Mouse (Mus musculus): Measurements from ENCODE around the gene Spata5. TPM values are rescaled to one million over a fixed set of nuclear protein-coding genes. Genes with fewer than 3 reads are reported as not detected.

Spata5 gene
- polyA plus RNA-seq, 1 experiment from 2014 or later, result 21.4 TPM

- no peak overlapping the region for H3K4me3 ChIP-seq
- no peak overlapping the region for H3K9ac ChIP-seq
- H3K4me1 ChIP-seq, result no peaks in the 10 kb centered on the region
- 57% methylated on average over 13 of the region's 13 CpGs for WGBS
- H3K9me3 ChIP-seq, result 0 out of 2 replicates have a peak, but pooled peaks cover 3% of the 10 kb centered on the region
- no peaks in the 10 kb centered on the region for H3K36me3 ChIP-seq
- H3K27me3 ChIP-seq (replicated peaks), result no peaks in the 10 kb centered on the region
- H3K4me2 ChIP-seq, result no peak overlapping the region
- no peak overlapping the region for H3K27ac ChIP-seq (replicated peaks)
- no peak for ATAC-seq (ENCODE audit: extremely low read depth, insufficient number of reproducible peaks, low FRiP score, low TSS enrichment)
Measured at GRCm38 (mm10) chr3:37604976-37605875, 185.5 kb downstream of the Spata5 start.

- Histone ChIP-seq H3K9ac (no peak overlapping the region), H3K36me3 (no peaks in the 10 kb centered on the region), H3K4me1 (no peaks in the 10 kb centered on the region), H3K4me2 (no peak overlapping the region), H3K9me3 (0 out of 2 replicates have a peak, but pooled peaks cover 3% of the 10 kb centered on the region), H3K27ac (replicated peaks) (no peak overlapping the region), H3K27me3 (replicated peaks) (no peaks in the 10 kb centered on the region), H3K4me3 (no peak overlapping the region)
- ATAC-seq (ENCODE audit: extremely low read depth, insufficient number of reproducible peaks, low FRiP score, low TSS enrichment), result no peak
- WGBS, result 68% methylated on average over 10 of the region's 10 CpGs
Measured at GRCm38 (mm10) chr3:37605876-37606238, 186.2 kb downstream of the Spata5 start.

GRCm38 (mm10) chr3:37608926-37609325 lies 189.2 kb downstream of the Spata5 start:
- Histone ChIP-seq H3K9ac (no peak overlapping the region), H3K4me1 (peaks cover 6% of the 10 kb centered on the region; the same call in 1 of the 2 replicates), H3K36me3 (no peaks in the 10 kb centered on the region), H3K4me2 (no peak overlapping the region), H3K27me3 (replicated peaks) (no peaks in the 10 kb centered on the region), H3K27ac (replicated peaks) (no peak overlapping the region), H3K9me3 (0 out of 2 replicates have a peak, but pooled peaks cover 3% of the 10 kb centered on the region), H3K4me3 (no peak overlapping the region)
- ATAC-seq (ENCODE audit: extremely low read depth, insufficient number of reproducible peaks, low FRiP score, low TSS enrichment), result no peak
- WGBS, result 77% methylated on average over 4 of the region's 4 CpGs

- no peaks in the 10 kb centered on the region for H3K36me3 ChIP-seq
- no peak overlapping the region for H3K4me2 ChIP-seq
- H3K4me3 ChIP-seq, result no peak overlapping the region
- peaks cover 8% of the 10 kb centered on the region; the same call in 1 of the 2 replicates for H3K4me1 ChIP-seq
- no peak for ATAC-seq (ENCODE audit: extremely low read depth, insufficient number of reproducible peaks, low FRiP score, low TSS enrichment)
- H3K27ac ChIP-seq (replicated peaks), result no peak overlapping the region
- H3K9me3 ChIP-seq, result 0 out of 2 replicates have a peak, but pooled peaks cover 3% of the 10 kb centered on the region
- H3K9ac ChIP-seq, result no peak overlapping the region
- WGBS, result 84% methylated on average over 2 of the region's 2 CpGs
- H3K27me3 ChIP-seq (replicated peaks), result no peaks in the 10 kb centered on the region
Measured at GRCm38 (mm10) chr3:37610670-37611069, 191.0 kb downstream of the Spata5 start.

- WGBS, result 50% methylated on average over 10 of the region's 10 CpGs
- ATAC-seq (ENCODE audit: extremely low read depth, insufficient number of reproducible peaks, low FRiP score, low TSS enrichment), result no peak
- H3K27ac ChIP-seq (replicated peaks), result no peak overlapping the region
Measured at GRCm38 (mm10) chr3:37613722-37614121, 194.0 kb downstream of the Spata5 start.

GRCm38 (mm10) chr3:37614878-37615650 lies 195.4 kb downstream of the Spata5 start:
- no peaks in the 10 kb centered on the region for H3K27me3 ChIP-seq (replicated peaks)
- no peaks in the 10 kb centered on the region for H3K36me3 ChIP-seq
- H3K9ac ChIP-seq, result no peak overlapping the region
- WGBS, result 77% methylated on average over 10 of the region's 10 CpGs
- H3K9me3 ChIP-seq, result no peaks in the 10 kb centered on the region
- ATAC-seq (ENCODE audit: extremely low read depth, insufficient number of reproducible peaks, low FRiP score, low TSS enrichment), result no peak
- H3K4me2 ChIP-seq, result no peak overlapping the region
- H3K4me3 ChIP-seq, result no peak overlapping the region
- H3K4me1 ChIP-seq, result peaks cover 8% of the 10 kb centered on the region; the same call in 1 of the 2 replicates
- H3K27ac ChIP-seq (replicated peaks), result no peak overlapping the region

More at GRCm38 (mm10) chr3:37613722-37614121, 194.0 kb downstream of the Spata5 start:
- H3K4me2 ChIP-seq, result no peak overlapping the region
- no peaks in the 10 kb centered on the region for H3K36me3 ChIP-seq
- no peaks in the 10 kb centered on the region for H3K27me3 ChIP-seq (replicated peaks)
- H3K9ac ChIP-seq, result no peak overlapping the region
- no peak overlapping the region for H3K4me3 ChIP-seq
- no peaks in the 10 kb centered on the region for H3K9me3 ChIP-seq
- peaks cover 8% of the 10 kb centered on the region; the same call in 1 of the 2 replicates for H3K4me1 ChIP-seq

GRCm38 (mm10) chr3:37616586-37617547 lies 197.2 kb downstream of the Spata5 start:
- H3K9ac ChIP-seq, result no peak overlapping the region
- no peak overlapping the region for H3K4me3 ChIP-seq
- WGBS, result 77% methylated on average over 21 of the region's 21 CpGs

More at GRCm38 (mm10) chr3:37616586-37617547, 197.2 kb downstream of the Spata5 start:
- no peaks in the 10 kb centered on the region for H3K9me3 ChIP-seq
- H3K36me3 ChIP-seq, result no peaks in the 10 kb centered on the region
- no peaks in the 10 kb centered on the region for H3K27me3 ChIP-seq (replicated peaks)
- no peak overlapping the region for H3K27ac ChIP-seq (replicated peaks)
- H3K4me1 ChIP-seq, result peaks cover 8% of the 10 kb centered on the region; the same call in 1 of the 2 replicates
- no peak overlapping the region for H3K4me2 ChIP-seq
- ATAC-seq (ENCODE audit: extremely low read depth, insufficient number of reproducible peaks, low FRiP score, low TSS enrichment), result no peak

Other genes starting within 250 kb of the Spata5 start
- gene Il21, start 187.3 kb upstream of the Spata5 start, polyA plus RNA-seq (2015; fragmentation: Nextera tagmentation; extraction: Ambion mirVana), result not detected in 2 replicates
- 4.9 and 5.0 TPM in 2 replicates for gene Bbs12, start 107.3 kb upstream of the Spata5 start, polyA plus RNA-seq (2015; fragmentation: Nextera tagmentation; extraction: Ambion mirVana)
- gene Cetn4, start 107.2 kb upstream of the Spata5 start, polyA plus RNA-seq (2015; fragmentation: Nextera tagmentation; extraction: Ambion mirVana), result 1.2 and 1.3 TPM in 2 replicates
- gene Fgf2, start 71.5 kb upstream of the Spata5 start, polyA plus RNA-seq (2015; fragmentation: Nextera tagmentation; extraction: Ambion mirVana), result 0.94 and 1.2 TPM in 2 replicates
- gene Nudt6, start 315 bp downstream of the Spata5 start, polyA plus RNA-seq (2015; fragmentation: Nextera tagmentation; extraction: Ambion mirVana), result 9.8 and 11.8 TPM in 2 replicates
- 5.6 and 6.4 TPM in 2 replicates for gene Spry1, start 220.1 kb downstream of the Spata5 start, polyA plus RNA-seq (2015; fragmentation: Nextera tagmentation; extraction: Ambion mirVana)

Data from heart, embryonic 13.5 days (tissue).